Mouse (Mus musculus) neural tube, embryonic 12.5 days (tissue): ENCODE data around the gene Cdk5rap1. TPM values are rescaled to one million over a fixed set of nuclear protein-coding genes. Genes with fewer than 3 reads are reported as not detected.
"Not testable (repeated sequence)": the region's sequence is repeated elsewhere in the genome, so short reads cannot be mapped to it uniquely, and the experiment has no call there.

Experiments
- ATAC-seq: fragments of 200-750 bp; cut with Nextera tagmentation; 2 replicates; pipeline ENCODE4 v1.8.0; 2017; ENCODE audit warnings: low read depth, mild to moderate bottlenecking, moderate TSS enrichment, moderate library complexity; ENCODE audit not compliant: low FRiP score
- H3K27ac ChIP-seq: fragments of 300-500 bp; sonication (generic); 2 replicates; pipeline ENCODE4 v1.5.1; 2016
- H3K27me3 ChIP-seq: fragments of 300-500 bp; sonication (generic); replicated peaks from 2 replicates; pipeline ENCODE4 v1.6.1; 2016; ENCODE audit warnings: mild to moderate bottlenecking
- H3K36me3 ChIP-seq: fragments of 300-500 bp; sonication (generic); 2 replicates; pipeline ENCODE4 v1.6.1; 2016; ENCODE audit warnings: mild to moderate bottlenecking
- H3K4me1 ChIP-seq: fragments of 300-500 bp; sonication (generic); 2 replicates; pipeline ENCODE4 v1.6.1; 2016
- H3K4me2 ChIP-seq: fragments of 300-500 bp; sonication (generic); replicated peaks from 2 replicates; pipeline ENCODE4 v1.6.1; 2016; ENCODE audit warnings: mild to moderate bottlenecking
- H3K4me3 ChIP-seq: fragments of 300-500 bp; sonication (generic); 2 replicates; pipeline ENCODE4 v1.5.1; 2016
- H3K9ac ChIP-seq: fragments of 300-500 bp; sonication (generic); 2 replicates; pipeline ENCODE4 v1.6.1; 2016; ENCODE audit warnings: mild to moderate bottlenecking
- H3K9me3 ChIP-seq: fragments of 300-500 bp; sonication (generic); 2 replicates; pipeline ENCODE4 v1.6.1; 2016; ENCODE audit warnings: mild to moderate bottlenecking
- WGBS: fragments of 180-500 bp; shearing (Covaris S2); methylation state at CpG from one replicate; pipeline ENCODE4 v1.1.7; 2016; 5-methylcytosine and 5-hydroxymethylcytosine counted together
- polyA plus RNA-seq: library from polyadenylated mRNA; unstranded; fragments of >200 nt; fragmentation: Nextera tagmentation; extraction: Ambion mirVana; gene quantifications from 2 replicates; pipeline ENCODE4 v1.2.1, GENCODE M21; 2016

Cdk5rap1 gene
- polyA plus RNA-seq, 1 experiment from 2014 or later = 15.7 TPM

GRCm38 (mm10) chr2:154294746-154295145 lies 78.1 kb downstream of the Cdk5rap1 start:
- not testable (repeated sequence) for H3K9ac ChIP-seq, H3K4me2 ChIP-seq

GRCm38 (mm10) chr2:154292833-154293232 lies 80.0 kb downstream of the Cdk5rap1 start:
- Histone ChIP-seq H3K9ac (no peak overlapping the region), H3K9me3 (no peaks in the 10 kb centered on the region), H3K36me3 (no peaks in the 10 kb centered on the region), H3K27me3 (no peaks in the 10 kb centered on the region), H3K4me1 (no peaks in the 10 kb centered on the region), H3K4me2 (no peak overlapping the region), H3K4me3 (no peak overlapping the region), H3K27ac (no peak overlapping the region)
- no peak for ATAC-seq
- 86% methylated on average over 1 of the region's 1 CpGs for WGBS

More at GRCm38 (mm10) chr2:154294746-154295145, 78.1 kb downstream of the Cdk5rap1 start:
- WGBS = 3% methylated on average over 10 of the region's 10 CpGs
- not testable (repeated sequence) for ATAC-seq, H3K4me1 ChIP-seq, H3K27ac ChIP-seq, H3K36me3 ChIP-seq, H3K9me3 ChIP-seq, H3K4me3 ChIP-seq, H3K27me3 ChIP-seq

- H3K9ac ChIP-seq, H3K9me3 ChIP-seq, H3K4me1 ChIP-seq, ATAC-seq, H3K36me3 ChIP-seq, H3K27me3 ChIP-seq, H3K27ac ChIP-seq, H3K4me3 ChIP-seq, H3K4me2 ChIP-seq: not testable (repeated sequence)
- 88% methylated on average over 3 of the region's 3 CpGs for WGBS
These were observed 80.9 kb downstream of the Cdk5rap1 start for GRCm38 (mm10) chr2:154291866-154292265.

Other genes with a start within 250 kb of the Cdk5rap1 start
- not detected in 2 replicates for gene Bpifa3, start 242.7 kb downstream of the Cdk5rap1 start, polyA plus RNA-seq
- gene Bpifa1, start 230.1 kb downstream of the Cdk5rap1 start, polyA plus RNA-seq = not detected in 2 replicates
- not detected in 2 replicates for gene Bpifa5, start 210.4 kb downstream of the Cdk5rap1 start, polyA plus RNA-seq
- gene Bpifb1, start 182.2 kb downstream of the Cdk5rap1 start, polyA plus RNA-seq = not detected in 2 replicates
- not detected in 2 replicates for gene Bpifb5, start 149.3 kb downstream of the Cdk5rap1 start, polyA plus RNA-seq
- not detected in 2 replicates for gene Bpifb9a, start 115.2 kb downstream of the Cdk5rap1 start, polyA plus RNA-seq
- gene Bpifb9b, start 65.8 kb downstream of the Cdk5rap1 start, polyA plus RNA-seq = not detected in 2 replicates
- gene Snta1, start 35.1 kb upstream of the Cdk5rap1 start, polyA plus RNA-seq = 7.3 and 8.6 TPM in 2 replicates
- gene Cbfa2t2, start 63.5 kb upstream of the Cdk5rap1 start, polyA plus RNA-seq = 62.4 and 67.0 TPM in 2 replicates
- 2.2 and 3.2 TPM in 2 replicates for gene 1700003F12Rik, start 174.1 kb upstream of the Cdk5rap1 start, polyA plus RNA-seq
- gene Actl10, start 178.8 kb upstream of the Cdk5rap1 start, polyA plus RNA-seq = 0.47 and 1.0 TPM in 2 replicates
- gene Necab3, start 185.9 kb upstream of the Cdk5rap1 start, polyA plus RNA-seq = 15.6 and 18.2 TPM in 2 replicates
- gene E2f1, start 196.9 kb upstream of the Cdk5rap1 start, polyA plus RNA-seq = 29.9 and 30.8 TPM in 2 replicates
- 16.5 TPM in 2 replicates for gene Pxmp4, start 230.7 kb upstream of the Cdk5rap1 start, polyA plus RNA-seq
- gene Zfp341, start 240.3 kb upstream of the Cdk5rap1 start, polyA plus RNA-seq = 0.82 and 1.1 TPM in 2 replicates
- gene 4930519P11Rik, start 240.4 kb upstream of the Cdk5rap1 start, polyA plus RNA-seq = 0.46 and 0.58 TPM in 2 replicates